Mouse (Mus musculus) kidney, embryonic 16.5 days (tissue): ENCODE results near the gene Cp. TPM values are rescaled to one million over a fixed set of nuclear protein-coding genes. Genes with fewer than 3 reads are reported as not detected.
"Not testable (repeated sequence)": the region's sequence is repeated elsewhere in the genome, so short reads cannot be mapped to it uniquely, and the experiment has no call there.

ENCODE experiments used
- ATAC-seq: fragments of 200-750 bp; cut with Nextera tagmentation; 2 replicates; pipeline ENCODE4 v1.8.0; 2017; ENCODE audit warnings: moderate TSS enrichment; ENCODE audit not compliant: low FRiP score, low TSS enrichment
- H3K27ac ChIP-seq: fragments of 300-500 bp; sonication (generic); 2 replicates; pipeline ENCODE4 v1.5.1; 2014; ENCODE audit warnings: low read length
- H3K27me3 ChIP-seq: fragments of 300-500 bp; sonication (generic); 2 replicates; pipeline ENCODE4 v1.6.1; 2014; ENCODE audit warnings: low read length, control low read depth, mixed read lengths; ENCODE audit not compliant: insufficient read depth
- H3K36me3 ChIP-seq: fragments of 300-500 bp; sonication (generic); 2 replicates; pipeline ENCODE4 v1.6.1; 2014; ENCODE audit warnings: low read length, control low read depth, mixed read lengths; ENCODE audit not compliant: insufficient read depth
- H3K4me1 ChIP-seq: fragments of 300-500 bp; sonication (generic); 2 replicates; pipeline ENCODE4 v1.6.1; 2014; ENCODE audit warnings: low read length, control low read depth, mixed read lengths; ENCODE audit not compliant: insufficient read depth
- H3K4me2 ChIP-seq: fragments of 300-500 bp; sonication (generic); replicated peaks from 2 replicates; pipeline ENCODE4 v1.6.1; 2014; ENCODE audit warnings: low read depth, low read length
- H3K4me3 ChIP-seq: fragments of 300-500 bp; sonication (generic); 2 replicates; pipeline ENCODE4 v1.5.1; 2014; ENCODE audit warnings: mild to moderate bottlenecking, low read length
- H3K9ac ChIP-seq: fragments of 300-500 bp; sonication (generic); replicated peaks from 2 replicates; pipeline ENCODE4 v1.6.1; 2014; ENCODE audit warnings: low read length
- H3K9me3 ChIP-seq: fragments of 300-500 bp; sonication (generic); 2 replicates; pipeline ENCODE4 v1.6.1; 2016; ENCODE audit warnings: low read length, control low read depth
- WGBS: fragments of 180-500 bp; shearing (Covaris S2); extraction: QIAGEN DNeasy Blood & Tissue Kit; methylation state at CpG from one replicate; pipeline ENCODE4 v1.1.7; 2014; 5-methylcytosine and 5-hydroxymethylcytosine counted together
- polyA plus RNA-seq: library from polyadenylated mRNA; unstranded; fragments of >200 nt; fragmentation: Nextera tagmentation; extraction: Ambion mirVana; gene quantifications from 2 replicates; pipeline ENCODE4 v1.2.1, GENCODE M21; 2015

The Cp gene
- polyA plus RNA-seq, 1 experiment from 2014 or later, result 1.1 TPM

DNA sequence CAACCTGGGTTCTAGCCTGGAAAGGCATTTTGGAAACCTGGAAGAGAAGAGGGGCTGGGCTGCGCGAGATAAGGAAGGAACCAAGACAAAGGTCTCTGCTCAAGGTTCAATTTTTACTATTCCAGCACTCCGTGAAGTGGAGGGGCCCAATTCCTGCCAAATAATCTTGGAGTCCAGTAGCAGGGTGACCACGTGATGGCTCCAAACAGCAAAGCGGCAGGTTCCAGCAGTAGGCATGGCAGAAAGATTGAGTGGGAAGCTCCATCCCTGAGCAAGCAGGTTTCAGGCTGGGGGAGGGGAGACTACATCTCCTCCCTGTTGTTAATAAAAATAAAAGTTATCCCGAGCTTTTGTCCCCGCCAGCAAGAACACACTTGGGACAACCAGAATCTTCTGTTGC lies 84.6 kb downstream of the Cp start:
- not testable (repeated sequence) for H3K27ac ChIP-seq, H3K4me2 ChIP-seq, H3K9ac ChIP-seq, H3K36me3 ChIP-seq, H3K9me3 ChIP-seq, H3K27me3 ChIP-seq, H3K4me1 ChIP-seq, H3K4me3 ChIP-seq, ATAC-seq
- WGBS, result 96% methylated on average over 7 of the region's 7 CpGs

DNA sequence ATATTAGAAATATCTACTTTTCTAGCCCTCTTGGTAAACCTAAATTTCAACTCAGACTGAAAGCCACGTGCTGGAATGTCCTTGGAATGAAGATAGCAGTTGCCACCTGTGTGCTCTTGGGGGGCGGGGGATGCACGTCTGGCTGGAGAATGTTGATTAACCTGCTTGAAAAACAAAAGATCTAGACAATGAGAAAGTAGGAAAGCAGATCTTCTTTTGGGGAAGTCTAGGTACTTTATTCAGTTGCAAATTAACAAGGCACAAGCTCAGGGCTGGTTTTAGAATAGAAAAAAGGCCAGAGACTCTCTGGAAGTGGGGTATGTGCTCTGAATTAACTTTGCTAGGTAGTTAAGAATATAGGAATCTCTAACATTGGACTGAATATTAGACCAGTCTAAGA lies 87.9 kb downstream of the Cp start:
- not testable (repeated sequence) for H3K27me3 ChIP-seq, H3K9me3 ChIP-seq, H3K27ac ChIP-seq, H3K9ac ChIP-seq, H3K36me3 ChIP-seq, H3K4me1 ChIP-seq, H3K4me2 ChIP-seq, H3K4me3 ChIP-seq, ATAC-seq
- 64% methylated on average over 3 of the region's 3 CpGs for WGBS

DNA sequence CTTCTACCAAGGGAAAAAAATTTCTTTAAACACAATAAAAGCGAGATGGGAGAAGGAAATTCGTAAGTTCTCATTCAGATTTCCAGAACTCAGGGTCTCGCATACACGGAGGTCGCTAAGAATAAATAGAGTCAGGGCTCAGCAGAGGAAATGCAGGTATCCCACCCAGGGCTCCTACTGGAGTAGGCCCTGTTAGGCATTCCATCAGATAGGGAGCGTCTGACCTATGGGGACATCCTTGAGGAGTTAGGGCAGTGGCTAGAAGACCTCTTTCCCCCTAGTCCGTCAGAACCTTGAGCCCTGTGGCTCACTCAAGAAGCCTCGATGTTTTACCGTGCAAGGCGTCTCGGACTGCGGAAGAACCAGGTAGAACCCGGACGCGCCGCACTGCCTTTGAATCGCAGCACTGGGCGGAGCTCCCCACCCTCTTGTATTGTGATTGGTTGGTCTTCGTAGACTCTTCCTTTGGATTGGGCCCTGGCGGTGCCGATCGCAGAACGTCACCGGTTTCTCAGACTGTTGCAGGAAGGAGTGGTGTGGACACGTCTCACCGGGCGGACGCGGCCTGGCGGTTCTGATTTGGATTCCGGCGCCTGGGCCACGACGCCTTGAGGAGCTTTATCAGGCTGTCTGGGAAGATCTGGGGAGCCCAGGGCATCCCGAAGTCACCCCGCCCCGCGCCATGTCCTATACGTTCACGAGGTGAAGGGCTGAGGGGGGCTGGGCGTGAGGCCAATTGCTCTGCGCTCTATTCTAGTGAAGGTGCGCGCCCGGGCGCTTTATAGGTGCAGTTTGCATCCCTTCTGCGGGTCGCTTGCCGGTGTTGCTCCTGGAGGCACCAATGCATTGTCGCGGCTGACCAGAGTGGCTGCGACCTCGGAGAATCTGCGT lies 100.7 kb downstream of the Cp start, which contains the start of gene Hltf:
Gene Hltf (plus strand): TSS at position 506 of the 891 bp plus-strand sequence.
- H3K4me3 ChIP-seq, result peak within 1 kb of the TSS; percentile 79
- H3K27ac ChIP-seq, result peak within 1 kb of the TSS; percentile 78
- 0 out of 2 replicates have a peak, but pooled peaks cover 6% of the 10 kb centered on the region for H3K36me3 ChIP-seq
- H3K4me1 ChIP-seq, result peaks cover 7% of the 10 kb centered on the region
- H3K9ac ChIP-seq, result peak within 1 kb of the TSS; percentile 68
- WGBS, result under 1% methylated on average over 47 of the region's 54 CpGs
- no peaks in the 10 kb centered on the region for H3K9me3 ChIP-seq
- ATAC-seq, result peak; percentile 100
- no peaks in the 10 kb centered on the region for H3K27me3 ChIP-seq
- H3K4me2 ChIP-seq, result peak within 1 kb of the TSS; percentile 65

DNA sequence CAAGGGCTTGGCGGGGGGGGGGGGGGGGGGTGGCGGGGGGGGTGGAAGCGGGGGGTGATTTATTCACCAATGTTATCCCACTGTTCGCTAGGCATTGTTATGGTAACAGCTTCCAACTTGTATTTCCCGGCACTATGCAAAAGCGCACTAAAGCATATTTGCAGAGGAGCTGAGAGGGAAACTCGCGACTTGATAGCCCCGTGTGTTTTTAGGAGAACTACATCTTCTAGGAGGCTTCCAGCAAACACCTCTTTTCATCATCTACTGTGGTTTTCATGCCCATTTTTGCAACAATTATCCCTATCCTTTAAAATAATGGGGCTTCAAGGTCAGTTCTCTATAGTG lies 101.3 kb downstream of the Cp start:
- no peak; the same call in 1 of the 2 replicates for ATAC-seq
- Histone ChIP-seq H3K4me2 (peak overlapping the region; percentile 65), H3K27me3 (no peaks in the 10 kb centered on the region), H3K27ac (no peak overlapping the region), H3K36me3 (0 out of 2 replicates have a peak, but pooled peaks cover 6% of the 10 kb centered on the region), H3K4me3 (peak overlapping the region; percentile 79), H3K9ac (peak overlapping the region; percentile 68), H3K9me3 (no peaks in the 10 kb centered on the region), H3K4me1 (peaks cover 7% of the 10 kb centered on the region)
- 0% methylated on average over 6 of the region's 9 CpGs for WGBS

Other genes starting within 250 kb of the Cp start
- gene Hps3, start 78.3 kb downstream of the Cp start, polyA plus RNA-seq, result 11.8 and 12.4 TPM in 2 replicates
- 15.8 and 16.5 TPM in 2 replicates for gene Hltf, start 100.8 kb downstream of the Cp start, polyA plus RNA-seq
- 46.4 and 48.0 TPM in 2 replicates for gene Gyg, start 198.3 kb downstream of the Cp start, polyA plus RNA-seq